Mouse (Mus musculus) CD4-positive, CD25-positive, alpha-beta regulatory T cell, adult 4 months (primary cell): ENCODE measurements around the gene Bend5. TPM values are rescaled to one million over a fixed set of nuclear protein-coding genes. Genes with fewer than 3 reads are reported as not detected.
A peak's percentile ranks its signal among the peaks of the same experiment; 100 is the strongest.

Experiments used
- ATAC-seq: one replicate; pipeline ENCODE4 v1.8.0; 2017
- polyA plus RNA-seq, 2 experiments: library from polyadenylated mRNA; unstranded; fragments of 100-300 nt; shearing (Covaris generic); gene quantifications; one replicate each; pipeline ENCODE4 v1.2.1; 2017

Bend5 gene
- polyA plus RNA-seq, 2 experiments from 2014 or later, result 0.49 to 0.89 TPM

- ATAC-seq, result peak; percentile 11
These were observed 27.8 kb downstream of the Bend5 start for GRCm38 (mm10) chr4:111442435-111443238.

GRCm38 (mm10) chr4:111443906-111444615, 29.3 kb downstream of the Bend5 start:
- no peak for ATAC-seq

GRCm38 (mm10) chr4:111444616-111445160, 29.9 kb downstream of the Bend5 start:
- no peak for ATAC-seq

GRCm38 (mm10) chr4:111447918-111448317, 33.1 kb downstream of the Bend5 start:
- no peak for ATAC-seq

GRCm38 (mm10) chr4:111448586-111448985, 33.8 kb downstream of the Bend5 start:
- no peak for ATAC-seq

GRCm38 (mm10) chr4:111449442-111450199, 34.8 kb downstream of the Bend5 start:
- no peak for ATAC-seq

GRCm38 (mm10) chr4:111451283-111451918, 36.6 kb downstream of the Bend5 start:
- ATAC-seq, result no peak

GRCm38 (mm10) chr4:111452192-111452591, 37.4 kb downstream of the Bend5 start:
- no peak for ATAC-seq

- ATAC-seq, result no peak
These were observed 38.5 kb downstream of the Bend5 start for GRCm38 (mm10) chr4:111453275-111453674.

GRCm38 (mm10) chr4:111455621-111456020, 40.8 kb downstream of the Bend5 start:
- ATAC-seq, result no peak

- no peak for ATAC-seq
These were observed 42.8 kb downstream of the Bend5 start for GRCm38 (mm10) chr4:111457568-111457967.

GRCm38 (mm10) chr4:111467293-111467773, 52.5 kb downstream of the Bend5 start:
- no peak for ATAC-seq

- ATAC-seq, result no peak
These were observed 53.0 kb downstream of the Bend5 start for GRCm38 (mm10) chr4:111467796-111468195.

- no peak for ATAC-seq
These were observed 55.0 kb downstream of the Bend5 start for GRCm38 (mm10) chr4:111469847-111470246.

GRCm38 (mm10) chr4:111471726-111472125, 56.9 kb downstream of the Bend5 start:
- no peak for ATAC-seq

- no peak for ATAC-seq
These were observed 57.7 kb downstream of the Bend5 start for GRCm38 (mm10) chr4:111472511-111472910.

GRCm38 (mm10) chr4:111473014-111473413, 58.2 kb downstream of the Bend5 start:
- ATAC-seq, result no peak

GRCm38 (mm10) chr4:111475374-111475971, 60.7 kb downstream of the Bend5 start:
- ATAC-seq, result no peak

- ATAC-seq, result no peak
These were observed 62.7 kb downstream of the Bend5 start for GRCm38 (mm10) chr4:111477507-111477906.

- ATAC-seq, result no peak
These were observed 68.7 kb downstream of the Bend5 start for GRCm38 (mm10) chr4:111483499-111483898.

- no peak for ATAC-seq
These were observed 70.4 kb downstream of the Bend5 start for GRCm38 (mm10) chr4:111485189-111485588.

- ATAC-seq, result no peak
These were observed 71.4 kb downstream of the Bend5 start for GRCm38 (mm10) chr4:111486187-111486586.
